In the genomic region with DNA sequence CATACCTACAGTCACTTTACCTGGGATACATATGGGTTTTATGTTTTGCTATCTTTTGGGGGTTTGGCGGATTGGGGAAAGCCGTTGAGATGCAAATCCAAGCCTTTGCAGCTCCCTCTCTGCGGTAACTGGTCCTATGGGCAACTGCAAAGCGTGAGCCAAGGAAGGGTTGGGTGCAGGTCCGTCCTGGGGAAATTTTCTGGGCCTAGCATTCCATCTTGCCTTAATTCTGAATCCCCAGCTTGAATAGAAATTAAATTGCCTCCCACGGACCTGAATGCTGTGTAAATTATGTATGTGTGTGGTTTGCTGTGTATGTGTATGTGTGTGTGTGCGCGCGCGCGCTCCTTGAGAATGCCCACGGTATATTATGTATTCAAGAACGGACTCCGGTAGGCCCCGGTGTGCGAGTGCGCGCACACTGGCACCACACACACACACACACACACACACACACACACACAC, we compare ENCODE assay signal across 8 mouse cellular contexts. TPM values are rescaled to one million over a fixed set of nuclear protein-coding genes. Genes with fewer than 3 reads are reported as not detected.
A peak's percentile ranks its signal among the peaks of the same experiment; 100 is the strongest.
DNase-seq lines count a peak whose midpoint lies in the region; ATAC-seq and TF ChIP-seq lines count a peak whose summit lies in the region.

No protein-coding gene starts in this region.

- WGBS in kidney, postnatal 0 days = 6% methylated on average over 18 of the region's 18 CpGs
- WGBS in bone marrow, adult 2 months = 17% methylated on average over 18 of the region's 18 CpGs
- WGBS in forebrain, postnatal 0 days = 5% methylated on average over 18 of the region's 18 CpGs
- under 1% methylated on average over 18 of the region's 18 CpGs for WGBS in midbrain, embryonic 10.5 days

- no peak for TF ChIP-seq POLR2A in bone marrow, adult 2 months (IDR thresholded peaks at IDR 0.05; ENCODE audit: borderline replicate concordance, control insufficient read depth, low read depth, low read length)

- peaks cover 23% of the 10 kb centered on the region for H3K4me1 ChIP-seq in kidney, postnatal 0 days (replicated peaks; ENCODE audit: insufficient read depth, low read length)
- no peaks in the 10 kb centered on the region; the same call in 1 of the 2 replicates for H3K4me1 ChIP-seq in bone marrow, adult 2 months (ENCODE audit: control insufficient read depth, insufficient read depth, low read length)
- no peaks in the 10 kb centered on the region for H3K4me1 ChIP-seq in forebrain, postnatal 0 days (ENCODE audit: insufficient read depth)
- peaks cover 79% of the 10 kb centered on the region for H3K4me1 ChIP-seq in midbrain, embryonic 10.5 days

- no peak for ATAC-seq in kidney, postnatal 0 days (replicated peaks; ENCODE audit: low FRiP score, low read depth)
- ATAC-seq in forebrain, postnatal 0 days = no peak

- H3K27ac ChIP-seq in kidney, postnatal 0 days = no peak overlapping the region
- no peak overlapping the region for H3K27ac ChIP-seq in bone marrow, adult 2 months (ENCODE audit: control insufficient read depth, insufficient read depth, low read depth, low read length, poor library complexity)
- peak overlapping the region; percentile 78 for H3K27ac ChIP-seq in forebrain, postnatal 0 days (ENCODE audit: low read depth, low read length)
- peak overlapping the region; percentile 78 for H3K27ac ChIP-seq in midbrain, embryonic 10.5 days (replicated peaks)

- H3K27me3 ChIP-seq in kidney, postnatal 0 days (ENCODE audit: insufficient read depth, low read length) = peaks cover 14% of the 10 kb centered on the region; the same call in 1 of the 2 replicates
- no peaks in the 10 kb centered on the region; the same call in 1 of the 2 replicates for H3K27me3 ChIP-seq in forebrain, postnatal 0 days (ENCODE audit: insufficient read depth, low read length)
- H3K27me3 ChIP-seq in midbrain, embryonic 10.5 days (ENCODE audit: low read depth, poor library complexity, severe bottlenecking) = peaks cover 87% of the 10 kb centered on the region

- no peak for DNase-seq in kidney, postnatal 0 days (ENCODE audit: low spot score)
- no peak for DNase-seq in kidney, adult 9 months
- DNase-seq in forebrain, postnatal 0 days = no peak
- DNase-seq in midbrain, embryonic 10.5 days (ENCODE audit: low spot score) = peak; percentile 43
- DNase-seq in adrenal gland, adult 2 months = no peak
- no peak for DNase-seq in spleen, postnatal 10 days (ENCODE audit: low spot score in 2 of 2)
- no peak for DNase-seq in kidney, postnatal 4 days

- H3K9ac ChIP-seq in kidney, postnatal 0 days (ENCODE audit: low read depth, low read length) = peak overlapping the region; percentile 64; the same call in 1 of the 2 replicates
- H3K9ac ChIP-seq in forebrain, postnatal 0 days = peak overlapping the region; percentile 69

- no peak for TF ChIP-seq CTCF in kidney, postnatal 0 days (IDR thresholded peaks at IDR 0.05; ENCODE audit: low read depth)
- TF ChIP-seq CTCF in bone marrow, adult 2 months (IDR thresholded peaks at IDR 0.05; ENCODE audit: control insufficient read depth, insufficient read depth, low read length) = no peak
- no peak for TF ChIP-seq CTCF in forebrain, postnatal 0 days (IDR thresholded peaks at IDR 0.05; ENCODE audit: low read depth)

- no peaks in the 10 kb centered on the region for H3K36me3 ChIP-seq in kidney, postnatal 0 days (ENCODE audit: insufficient read depth, low read length)
- no peaks in the 10 kb centered on the region for H3K36me3 ChIP-seq in forebrain, postnatal 0 days (ENCODE audit: insufficient read depth)
- no peaks in the 10 kb centered on the region for H3K36me3 ChIP-seq in midbrain, embryonic 10.5 days

- H3K9me3 ChIP-seq in kidney, postnatal 0 days (replicated peaks; ENCODE audit: low read length) = no peaks in the 10 kb centered on the region
- H3K9me3 ChIP-seq in forebrain, postnatal 0 days (ENCODE audit: low read length) = no peaks in the 10 kb centered on the region
- no peaks in the 10 kb centered on the region for H3K9me3 ChIP-seq in midbrain, embryonic 10.5 days (replicated peaks)

- peak overlapping the region; percentile 52 for H3K4me3 ChIP-seq in kidney, postnatal 0 days (replicated peaks; ENCODE audit: low read depth, low read length)
- peak overlapping the region; percentile 17 for H3K4me3 ChIP-seq in bone marrow, adult 2 months (replicated peaks; ENCODE audit: control insufficient read depth, low read depth, low read length)
- peak overlapping the region; percentile 63 for H3K4me3 ChIP-seq in forebrain, postnatal 0 days (ENCODE audit: low read depth, low read length)
- peak overlapping the region; percentile 64 for H3K4me3 ChIP-seq in midbrain, embryonic 10.5 days

- H3K4me2 ChIP-seq in kidney, postnatal 0 days (ENCODE audit: low read length) = peak overlapping the region; percentile 72
- H3K4me2 ChIP-seq in forebrain, postnatal 0 days (ENCODE audit: low read depth) = peak overlapping the region; percentile 95

RNA-seq across cellular contexts. Expression of a gene that starts 2.5 kb away (rescaled TPM):
- 5.4 and 5.6 TPM in 2 replicates for polyA plus RNA-seq in kidney, postnatal 0 days (2015; fragmentation: Nextera tagmentation; extraction: Ambion mirVana)
- 2.1 and 3.2 TPM in 2 replicates for polyA plus RNA-seq in bone marrow, adult 2 months (2011; ENCODE audit: insufficient read depth, insufficient read length, low replicate concordance, missing spikeins)
- total RNA-seq in forebrain, postnatal 0 days (2014; rRNA removed) = 63.2 and 120 TPM in 2 replicates
- 16.1 and 31.6 TPM in 2 replicates for polyA plus RNA-seq in forebrain, postnatal 0 days (2015; fragmentation: Nextera tagmentation; extraction: Ambion mirVana)
- polyA plus RNA-seq in midbrain, embryonic 10.5 days (2016; fragmentation: Nextera tagmentation; extraction: Ambion mirVana) = 10.7 and 13.2 TPM in 2 replicates
- total RNA-seq in adrenal gland, adult 2 months (2021) = 10 to 100 TPM; 32.1 to 46.3 TPM
- 16.4 and 16.6 TPM in 2 replicates for polyA plus RNA-seq in adrenal gland, adult 2 months (2012; rRNA removed)

Comparison
In these comparisons a context has a peak if more than half of its experiments do, and no peak if none do; other contexts are left out.
1. H3K27ac ChIP-seq: peak in forebrain, postnatal 0 days (single experiment) and midbrain, embryonic 10.5 days (single experiment); none in kidney, postnatal 0 days (single experiment) and bone marrow, adult 2 months (single experiment).
2. Peak in every context shown above with its lines, with median percentiles within 50 percentile points of each other: H3K4me3 ChIP-seq.